Mouse (Mus musculus) megakaryocyte, embryonic 14.5 days (primary cell): ENCODE data around the gene Lrmp.

Source experiments
- FLI1 ChIP-seq: IDR thresholded peaks from 2 replicates; pipeline ENCODE4 v1.6.1; 2012; ENCODE audit warnings: low read length, inconsistent platforms, mixed read lengths
- GATA1 ChIP-seq: IDR thresholded peaks from 3 replicates; pipeline ENCODE4 v1.6.1; 2012; ENCODE audit warnings: mixed read lengths, low read length, inconsistent platforms, borderline replicate concordance

GRCm38 (mm10) chr6:145210056-145210680 lies 94.7 kb downstream of the Lrmp start:
- no peak for TF ChIP-seq GATA1
- no peak for TF ChIP-seq FLI1
